Mouse (Mus musculus) bone marrow, adult 2 months (tissue): ENCODE results near the gene Tomm40.

Experiments
- CTCF ChIP-seq: fragments of 200-500 bp; IDR thresholded peaks from 2 replicates; pipeline ENCODE4 v1.5.1; 2011; ENCODE audit warnings: low read length, control low read depth; ENCODE audit not compliant: control insufficient read depth, insufficient read depth
- POLR2A ChIP-seq: fragments of 200-500 bp; IDR thresholded peaks from 2 replicates; pipeline ENCODE4 v1.6.1; 2011; ENCODE audit warnings: low read depth, mild to moderate bottlenecking, control low read depth, low read length, borderline replicate concordance; ENCODE audit not compliant: control insufficient read depth

DNA sequence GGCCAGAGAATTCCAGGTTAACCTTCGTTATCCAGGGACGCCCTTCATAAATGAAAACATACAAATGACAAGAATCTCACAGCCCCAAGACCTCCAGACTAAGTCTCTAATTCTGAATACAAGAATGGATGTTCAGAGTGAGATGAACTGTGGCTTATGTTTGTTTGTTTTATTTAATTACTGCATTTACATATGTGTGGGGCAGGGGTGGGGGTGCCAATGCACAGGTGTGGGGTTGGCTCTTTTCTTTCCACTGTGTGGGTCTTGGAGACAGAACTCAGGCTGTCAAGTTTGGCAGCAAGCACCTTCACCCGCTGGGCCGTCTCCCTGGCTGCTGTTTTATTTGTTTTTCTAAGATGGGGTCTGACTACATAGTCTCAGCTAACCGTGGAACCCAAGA is 27.2 kb upstream of the Tomm40 start:
- TF ChIP-seq CTCF (no peak), POLR2A (no peak)
